Mouse (Mus musculus) megakaryocyte-erythroid progenitor cell, adult 5-6 weeks (primary cell): Measurements from ENCODE around the gene Alg12. TPM values are rescaled to one million over a fixed set of nuclear protein-coding genes. Genes with fewer than 3 reads are reported as not detected.

Experiments
- ATAC-seq: replicated peaks from 2 replicates; pipeline ENCODE4 v1.8.0; 2016; ENCODE audit warnings: mild to moderate bottlenecking, inconsistent platforms; ENCODE audit not compliant: severe bottlenecking, poor library complexity, low FRiP score, low TSS enrichment
- total RNA-seq, 2 experiments: library from RNA; stranded (forward) in 1 of 2; stranded (reverse) in 1 of 2; fragments of 200-1000, 215-1000 nt in 1 of 2; fragments of >200 nt in 1 of 2; fragmentation: Nextera tagmentation in 1 of 2; gene quantifications; 2 replicates each; pipeline ENCODE4 v1.2.3; 2014 to 2017

Alg12 gene
- 2.8 and 8.3 TPM in 2 replicates for total RNA-seq (2014; fragmentation: Nextera tagmentation)
- 3.3 and 5.2 TPM in 2 replicates for total RNA-seq (2017)

DNA sequence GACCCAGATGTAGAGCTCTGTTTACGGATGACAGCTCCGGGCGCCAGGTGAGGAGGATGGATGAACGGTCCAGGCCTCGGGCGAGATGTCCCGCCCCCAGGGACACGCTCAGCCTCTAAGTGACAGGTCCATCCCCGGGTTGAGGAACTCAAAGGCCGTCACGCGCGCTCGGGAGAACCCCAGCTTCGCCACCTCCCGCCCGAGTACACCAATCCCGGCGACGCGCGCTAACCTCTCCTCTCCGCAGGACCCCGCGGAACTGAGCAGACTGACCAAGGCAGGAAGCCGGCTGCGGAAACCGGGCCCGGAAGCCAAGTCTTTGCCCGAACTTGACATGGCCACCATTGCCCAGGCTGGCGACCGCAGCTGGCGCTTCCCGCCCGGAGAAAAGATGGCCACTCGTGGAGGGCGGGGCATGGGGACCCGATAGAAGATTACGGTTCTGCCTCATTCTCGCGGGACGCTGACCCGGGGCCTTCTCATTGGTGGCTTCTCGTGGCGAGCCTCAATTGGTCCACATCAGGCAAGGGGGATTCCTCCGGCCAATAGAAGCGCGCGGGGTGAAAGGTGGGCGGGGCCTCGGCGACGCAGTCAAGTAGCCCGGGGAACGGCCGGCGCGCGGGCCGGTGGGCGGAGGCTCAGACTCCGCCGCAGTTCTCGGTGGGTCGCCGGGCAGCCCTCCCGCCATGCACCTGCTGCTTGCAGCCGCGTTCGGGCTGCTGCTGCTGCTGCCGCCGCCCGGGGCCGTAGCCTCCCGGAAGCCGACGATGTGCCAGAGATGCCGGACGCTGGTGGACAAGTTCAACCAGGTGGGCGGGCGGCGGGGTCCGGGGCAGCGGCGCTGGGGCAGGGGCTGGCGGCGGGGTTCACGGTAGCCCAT, at the start of gene Alg12, which contains the start of gene Creld2:
TSS of gene Alg12 (minus strand) at position 293 of the 880 bp plus-strand sequence.
TSS of gene Creld2 (plus strand) at position 621 of the 880 bp plus-strand sequence.
- ATAC-seq = peak; percentile 98

DNA sequence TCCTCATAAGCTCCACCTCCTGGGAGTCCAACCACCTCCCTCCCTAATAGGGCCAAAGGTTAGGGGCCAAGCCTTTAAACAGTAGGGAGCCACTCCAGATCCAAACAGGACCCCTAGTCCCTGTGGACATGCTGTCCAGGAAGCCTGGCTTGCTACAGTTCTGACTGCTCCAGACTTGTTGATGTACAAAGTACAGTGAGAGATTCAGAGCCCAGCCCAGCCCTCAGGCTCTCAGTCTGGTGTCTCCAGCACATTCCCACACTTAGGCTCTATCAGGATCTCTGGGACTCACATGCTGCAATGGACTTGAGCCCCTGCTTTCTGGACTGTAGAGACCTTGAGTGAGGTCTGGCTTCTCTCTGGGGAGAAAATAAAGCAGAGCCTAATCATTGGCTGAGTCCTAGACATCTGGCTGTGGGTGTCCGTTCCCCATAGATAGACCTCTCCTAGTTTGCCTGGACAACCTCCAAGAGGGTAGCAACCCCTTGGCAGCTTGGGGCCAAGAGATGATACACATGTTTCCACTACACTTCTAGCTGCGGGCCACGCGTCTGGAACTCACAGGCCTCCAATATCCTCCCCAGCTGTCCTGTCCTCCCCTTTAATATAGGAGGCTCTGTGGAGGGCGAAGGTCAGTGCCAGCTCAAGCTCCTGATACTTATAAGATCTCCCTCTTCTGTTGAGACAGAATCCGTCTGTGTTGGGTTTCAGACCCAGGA, 49.1 kb upstream of the Alg12 start:
- ATAC-seq = no peak

DNA sequence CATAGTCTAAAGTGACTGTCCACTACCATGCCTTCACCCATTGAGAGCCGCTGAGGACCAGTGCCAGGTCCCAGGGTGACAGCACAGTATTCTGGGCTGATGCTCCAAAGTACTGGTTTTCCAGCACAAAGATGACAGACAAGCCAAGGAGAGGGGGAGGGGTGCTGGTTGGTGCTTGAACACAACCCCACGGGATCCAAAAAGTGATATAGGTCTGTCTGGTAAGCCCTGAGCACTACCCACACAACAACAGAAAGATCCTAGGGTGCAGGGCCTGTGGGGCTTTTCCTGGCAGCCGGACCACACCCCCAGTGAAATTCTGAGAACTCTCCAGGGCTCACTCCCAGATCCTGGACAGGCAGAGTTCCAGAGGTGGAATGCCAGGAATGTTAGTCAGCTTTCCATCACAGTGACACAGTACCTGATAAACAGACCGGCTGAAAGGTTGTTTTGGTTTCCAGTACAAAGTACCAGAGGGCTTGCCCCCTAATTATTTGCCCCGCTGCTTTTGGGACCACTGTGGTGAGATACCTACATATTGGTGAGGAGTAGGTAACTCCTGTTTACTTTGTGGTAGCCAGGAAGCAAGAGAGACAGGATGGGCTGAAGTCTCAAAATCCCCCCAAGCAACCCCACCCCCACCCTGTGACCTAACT, 48.4 kb upstream of the Alg12 start:
- no peak for ATAC-seq

DNA sequence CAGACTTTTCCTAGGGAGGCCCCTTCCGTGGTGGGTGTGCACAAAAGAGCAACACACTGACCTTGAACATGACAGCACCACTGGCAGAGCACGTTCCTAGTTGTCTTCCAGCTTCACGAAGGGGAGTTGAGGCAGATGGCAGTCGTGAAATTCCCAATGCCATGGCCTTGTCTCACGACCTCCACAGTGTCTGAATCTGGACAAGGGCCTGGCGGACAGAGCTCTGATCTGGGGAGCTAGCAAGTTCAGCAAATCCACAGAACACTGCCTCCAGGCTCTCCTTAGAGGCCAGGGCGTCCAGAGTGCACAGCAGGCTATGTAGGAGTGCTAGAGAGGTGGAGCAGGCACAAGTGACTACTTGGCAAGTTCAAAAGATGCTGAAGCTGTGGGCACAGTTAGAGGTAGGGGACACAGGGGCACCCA, 47.8 kb upstream of the Alg12 start:
- no peak for ATAC-seq

DNA sequence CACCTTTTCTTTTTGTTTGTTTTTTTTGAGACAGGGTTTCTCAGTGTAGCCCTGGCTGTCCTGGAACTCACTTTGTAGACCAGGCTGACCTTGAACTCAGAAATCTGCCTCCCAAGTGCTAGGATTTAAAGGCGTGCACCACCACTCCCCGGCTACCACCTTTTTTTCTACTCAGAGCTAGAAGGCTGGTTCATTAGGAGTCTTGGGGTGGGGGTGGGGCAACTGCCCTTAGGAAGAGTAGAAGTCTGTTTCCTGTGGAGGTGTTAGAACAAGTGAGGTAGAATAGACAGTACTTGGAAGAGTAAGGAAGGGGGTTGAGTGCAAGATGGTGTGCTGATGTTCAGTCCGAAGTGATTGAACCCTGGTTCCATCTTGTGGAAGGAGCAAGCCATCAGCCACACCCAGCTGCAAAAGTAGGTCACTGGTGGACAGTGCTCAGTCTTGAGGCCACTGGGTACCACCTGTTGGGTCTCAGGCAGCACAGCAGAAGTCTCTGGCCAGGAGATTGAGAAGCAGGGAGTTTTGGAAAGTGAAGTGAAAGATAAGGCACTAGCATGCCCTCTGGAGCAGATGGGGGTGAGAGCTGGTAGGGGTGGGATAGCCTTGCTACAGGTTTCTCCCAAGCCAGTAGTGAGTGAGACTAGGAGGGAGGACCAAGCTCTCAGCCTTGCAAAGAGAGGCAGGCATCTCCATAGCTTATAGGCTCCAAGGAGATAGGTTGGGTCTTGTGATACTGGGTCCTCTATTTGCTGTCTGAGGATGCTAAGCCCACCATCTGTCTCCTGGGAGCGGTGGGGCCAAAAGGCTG, 47.0 kb upstream of the Alg12 start:
- no peak for ATAC-seq

DNA sequence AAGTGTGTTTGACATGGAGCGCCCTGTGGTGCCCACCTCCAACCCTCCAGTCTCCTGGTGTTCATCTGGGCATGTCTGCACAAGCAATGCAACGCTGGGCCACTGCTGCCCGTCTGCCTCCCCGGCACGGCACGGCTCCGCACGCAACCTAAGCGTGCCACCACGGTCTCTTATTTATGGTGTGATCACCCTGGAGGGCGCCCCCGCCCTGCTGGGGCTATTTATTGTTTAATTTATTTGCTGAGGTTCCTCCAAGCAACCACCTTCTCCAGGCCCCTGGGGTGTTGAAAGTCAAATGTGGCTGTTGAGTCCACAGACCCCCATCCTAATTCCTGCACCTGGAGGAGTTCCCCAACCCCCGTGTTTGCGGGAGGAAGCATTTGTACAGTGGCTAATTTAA, 45.9 kb upstream of the Alg12 start:
- no peak for ATAC-seq

DNA sequence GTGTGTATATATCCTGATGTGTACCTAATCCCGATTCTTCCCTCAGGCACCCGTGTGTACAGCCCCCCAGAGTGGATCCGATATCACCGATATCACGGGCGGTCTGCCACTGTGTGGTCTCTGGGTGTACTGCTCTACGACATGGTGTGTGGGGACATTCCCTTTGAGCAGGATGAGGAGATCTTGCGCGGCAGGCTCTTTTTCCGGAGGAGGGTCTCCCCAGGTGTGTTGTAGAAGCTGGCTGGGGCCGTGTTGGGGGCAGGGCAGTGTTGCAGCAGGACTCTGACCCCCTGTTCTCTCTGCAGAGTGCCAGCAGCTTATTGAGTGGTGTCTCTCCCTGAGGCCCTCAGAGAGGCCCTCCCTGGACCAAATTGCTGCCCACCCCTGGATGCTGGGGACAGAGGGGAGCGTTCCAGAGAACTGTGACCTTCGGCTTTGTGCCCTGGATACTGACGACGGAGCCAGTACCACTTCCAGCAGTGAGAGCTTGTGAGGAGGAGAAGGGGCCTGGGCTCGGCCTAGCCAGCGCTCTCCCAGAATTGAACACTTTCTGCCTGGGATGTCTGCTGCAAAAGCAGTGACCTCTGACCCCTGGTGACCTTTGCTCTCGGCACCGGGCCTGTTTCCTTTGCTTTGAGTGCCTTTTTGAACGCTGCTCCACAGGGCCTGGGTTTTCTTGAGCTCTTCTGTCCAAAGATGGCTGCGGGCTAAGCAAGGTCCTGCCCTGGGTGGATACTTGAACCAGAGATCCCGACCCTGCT, 45.3 kb upstream of the Alg12 start:
- ATAC-seq = 0 out of 2 replicates have a peak, but pooled peaks have one; percentile 1

DNA sequence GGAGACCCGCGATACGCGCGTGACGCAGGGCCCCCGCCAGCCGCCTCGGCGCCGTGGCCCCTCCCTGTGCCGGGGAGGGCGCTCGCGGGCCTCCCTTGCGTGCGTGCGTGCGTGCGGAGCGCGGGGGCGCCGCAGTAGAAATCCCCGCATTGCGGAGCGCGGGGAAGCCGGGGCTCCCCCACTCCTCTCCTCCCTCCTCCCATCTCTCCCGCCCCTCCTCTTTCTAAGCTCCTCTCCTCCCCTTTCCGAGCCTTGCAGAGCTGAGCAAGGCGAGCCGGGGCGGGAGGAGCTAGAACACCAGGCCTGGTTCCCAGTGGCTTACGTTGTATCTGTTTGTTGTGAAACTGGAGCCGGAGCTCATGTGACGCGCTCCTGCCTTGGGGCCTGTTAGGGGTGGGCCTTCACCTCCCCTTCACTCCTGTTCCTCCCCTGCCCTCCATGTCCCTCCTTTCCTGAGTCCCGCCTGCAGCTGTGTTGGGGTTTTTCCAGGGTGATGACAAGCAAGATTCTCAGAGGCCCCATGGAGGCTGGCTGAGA, 44.6 kb upstream of the Alg12 start:
- ATAC-seq = peak; percentile 69

DNA sequence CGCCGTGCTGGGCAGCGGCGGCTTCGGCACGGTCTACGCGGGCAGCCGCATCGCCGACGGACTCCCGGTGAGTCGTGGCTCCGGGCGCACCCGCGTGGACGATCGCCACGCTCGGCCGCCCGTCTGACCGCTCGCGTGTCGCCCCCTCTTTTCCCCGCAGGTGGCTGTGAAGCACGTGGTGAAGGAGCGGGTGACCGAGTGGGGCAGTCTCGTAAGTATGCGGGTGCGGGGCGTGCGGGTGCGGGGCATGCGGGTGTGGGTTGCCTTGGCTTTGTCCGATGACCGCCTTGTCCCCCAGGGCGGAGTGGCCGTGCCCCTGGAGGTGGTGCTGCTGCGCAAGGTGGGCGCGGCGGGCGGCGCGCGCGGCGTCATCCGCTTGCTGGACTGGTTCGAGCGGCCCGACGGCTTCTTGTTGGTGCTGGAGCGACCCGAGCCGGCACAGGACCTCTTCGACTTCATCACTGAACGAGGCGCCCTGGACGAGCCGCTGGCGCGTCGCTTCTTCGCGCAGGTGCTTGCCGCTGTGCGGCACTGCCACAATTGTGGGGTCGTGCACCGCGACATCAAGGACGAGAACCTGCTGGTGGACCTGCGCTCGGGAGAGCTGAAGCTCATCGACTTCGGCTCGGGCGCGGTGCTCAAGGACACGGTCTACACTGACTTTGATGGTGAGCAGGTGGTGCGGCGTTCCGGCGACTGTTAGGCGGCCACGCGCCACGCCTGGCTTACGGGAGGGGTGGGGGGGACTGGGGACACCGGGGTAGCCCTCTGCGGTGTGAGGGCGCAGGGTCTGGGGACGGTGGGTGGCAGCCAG, 44.0 kb upstream of the Alg12 start:
- no peak for ATAC-seq

DNA sequence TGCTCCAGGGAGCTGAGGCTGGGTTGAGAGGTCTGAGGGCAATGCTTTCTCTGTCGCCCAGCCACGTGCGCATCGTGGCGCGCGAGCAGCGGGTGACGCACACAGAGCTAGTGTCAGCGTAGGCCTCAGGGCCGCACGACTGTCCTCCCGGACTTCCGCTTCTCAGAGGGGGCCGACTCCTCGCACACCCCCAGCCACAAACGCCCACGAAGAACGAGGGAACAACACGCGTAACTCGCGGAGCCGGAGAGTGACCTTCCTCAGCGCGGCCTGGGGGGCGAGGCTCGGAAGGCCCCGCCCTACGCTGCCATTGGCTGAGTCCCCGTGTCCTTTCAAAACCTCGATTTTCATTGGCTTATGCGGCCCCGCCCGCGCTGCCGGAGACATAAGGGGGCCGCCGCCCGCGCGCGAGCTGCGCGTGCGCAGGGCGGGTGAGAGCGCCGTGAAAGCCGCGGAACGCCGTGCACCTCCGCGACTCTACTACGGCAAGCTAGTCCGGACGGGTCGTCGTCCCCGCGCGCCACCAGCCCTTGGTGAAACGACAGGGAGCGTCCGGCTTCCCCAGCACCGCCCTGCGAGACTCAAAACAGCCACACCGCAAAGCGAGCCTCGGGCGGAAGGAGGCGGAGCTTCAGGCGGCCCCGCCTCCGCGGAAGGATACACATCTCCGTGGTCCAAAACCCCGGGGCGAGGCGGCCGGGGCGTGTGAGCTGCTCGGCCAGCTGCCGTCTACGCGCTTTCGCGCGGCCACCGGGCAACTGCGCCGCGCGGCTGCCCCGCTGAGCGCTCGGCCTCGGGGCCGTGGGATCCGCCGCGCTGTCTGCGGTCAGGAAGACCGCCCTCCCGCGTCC, 42.9 kb upstream of the Alg12 start, which contains the start of gene Pim3:
TSS of gene Pim3 (plus strand) at position 415 of the 851 bp plus-strand sequence.
- ATAC-seq = peak; percentile 85

DNA sequence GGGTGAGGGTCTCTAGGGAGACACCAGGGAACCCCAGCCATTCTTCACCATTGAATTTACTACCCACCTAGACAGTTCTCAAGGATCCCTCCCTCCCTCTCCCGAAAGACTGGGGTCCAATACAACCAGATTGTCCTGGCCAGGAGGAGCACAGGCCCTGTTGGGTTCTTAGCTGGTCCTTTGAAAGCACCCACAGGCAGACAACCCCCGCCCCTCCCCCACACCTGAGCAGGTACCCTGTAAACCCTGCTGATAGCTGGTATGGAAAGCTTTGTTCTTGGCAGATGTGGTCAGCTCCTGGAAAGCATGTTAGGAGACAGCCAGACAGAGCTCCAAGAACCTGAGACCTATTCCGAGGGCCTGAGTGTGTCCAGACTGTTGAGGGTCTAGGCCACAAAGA, 41.7 kb upstream of the Alg12 start:
- no peak for ATAC-seq

DNA sequence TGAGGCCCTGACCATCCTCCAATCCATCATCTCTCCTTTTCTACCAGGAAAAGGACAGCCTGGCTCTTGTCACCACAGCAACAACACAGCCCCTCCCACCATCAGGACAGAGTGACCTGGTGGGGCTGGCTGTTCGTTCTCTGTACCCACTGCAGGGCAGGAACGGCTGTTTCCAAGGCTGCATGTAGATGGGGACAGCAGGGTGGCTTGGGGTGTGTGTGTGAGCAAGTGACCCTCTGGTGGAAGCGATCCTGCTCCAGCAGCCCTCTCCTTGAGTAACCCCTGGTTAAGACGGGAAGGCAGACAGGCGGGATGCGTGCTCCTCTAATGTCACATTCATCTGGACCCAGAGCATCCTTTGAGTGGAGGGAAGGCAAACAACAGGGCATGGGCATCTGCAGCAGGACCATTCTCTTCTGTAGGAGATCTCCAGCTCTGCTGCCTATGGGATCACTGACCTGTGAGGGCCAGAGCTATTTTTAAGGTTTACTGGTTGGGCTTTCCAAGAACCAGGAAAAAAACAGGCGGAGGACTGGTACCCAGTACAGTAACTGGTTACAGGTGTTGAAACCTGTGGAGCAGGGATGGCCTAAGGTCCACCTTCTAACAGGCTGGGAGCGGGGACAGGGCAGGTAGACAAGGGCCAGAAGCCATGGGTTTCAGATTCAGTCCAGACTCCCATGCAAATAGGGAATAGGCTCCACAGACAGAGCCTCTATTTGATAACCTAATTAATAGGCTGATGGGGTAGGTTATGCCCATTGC, 40.3 kb upstream of the Alg12 start:
- ATAC-seq = no peak

DNA sequence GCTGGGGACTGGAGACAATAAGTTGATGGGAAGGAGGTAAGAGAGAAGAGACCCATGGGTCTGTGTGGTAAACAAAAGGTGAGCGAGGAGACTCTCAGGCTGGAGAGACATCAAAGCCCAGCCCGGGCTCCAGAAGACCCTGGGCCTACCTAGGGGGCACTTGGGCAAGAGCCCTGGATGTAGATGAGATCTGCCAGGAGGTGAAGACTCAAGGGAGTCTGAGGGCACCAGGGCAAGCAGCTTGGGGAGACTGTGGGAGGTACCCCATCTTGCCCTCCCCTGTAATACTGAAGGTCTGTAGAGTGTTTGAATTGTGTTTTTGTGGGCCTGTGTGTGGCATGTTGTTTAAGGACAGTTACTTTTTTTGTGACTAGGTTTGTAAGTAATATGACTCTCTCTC, 39.6 kb upstream of the Alg12 start:
- ATAC-seq = no peak

DNA sequence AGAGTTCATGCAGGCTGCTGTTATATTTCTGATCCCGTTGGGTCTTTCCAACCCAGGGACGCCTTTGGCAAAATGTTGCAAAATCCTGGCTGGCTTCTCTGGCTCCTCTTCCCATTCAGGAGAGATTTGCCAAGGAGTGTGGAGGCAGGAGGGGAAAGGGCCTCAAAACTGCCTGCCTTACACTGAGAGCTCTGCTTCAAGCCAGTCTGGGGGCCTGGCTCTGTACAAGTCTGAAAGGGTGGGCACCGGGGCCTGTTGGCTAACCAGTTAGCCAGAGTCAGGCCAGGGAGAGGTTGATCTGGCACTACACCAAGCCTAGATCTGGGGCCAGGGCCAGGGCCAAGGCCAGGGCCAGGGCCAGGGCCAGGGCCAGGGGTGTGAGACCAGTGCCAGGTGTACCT, 39.0 kb upstream of the Alg12 start:
- ATAC-seq = no peak

DNA sequence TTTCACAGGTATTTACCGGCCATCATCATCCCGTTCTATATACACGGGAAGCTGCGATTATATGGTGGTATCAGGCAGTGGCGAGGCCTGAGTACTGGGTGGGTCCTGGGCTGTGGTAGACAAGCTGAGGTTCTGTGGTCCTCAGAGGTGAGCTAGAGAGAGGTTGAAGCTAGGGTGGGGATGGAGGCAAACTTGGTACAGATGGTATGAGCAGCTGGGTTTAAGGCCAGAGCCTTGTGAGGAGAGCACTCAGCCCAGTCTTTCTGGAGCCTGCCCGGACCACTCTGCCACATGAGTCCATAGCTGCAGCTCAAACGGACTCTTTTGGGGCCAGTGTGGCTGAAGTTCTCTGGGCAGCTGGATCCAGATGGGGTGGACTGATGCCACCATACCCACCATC, 38.2 kb upstream of the Alg12 start:
- ATAC-seq = no peak

DNA sequence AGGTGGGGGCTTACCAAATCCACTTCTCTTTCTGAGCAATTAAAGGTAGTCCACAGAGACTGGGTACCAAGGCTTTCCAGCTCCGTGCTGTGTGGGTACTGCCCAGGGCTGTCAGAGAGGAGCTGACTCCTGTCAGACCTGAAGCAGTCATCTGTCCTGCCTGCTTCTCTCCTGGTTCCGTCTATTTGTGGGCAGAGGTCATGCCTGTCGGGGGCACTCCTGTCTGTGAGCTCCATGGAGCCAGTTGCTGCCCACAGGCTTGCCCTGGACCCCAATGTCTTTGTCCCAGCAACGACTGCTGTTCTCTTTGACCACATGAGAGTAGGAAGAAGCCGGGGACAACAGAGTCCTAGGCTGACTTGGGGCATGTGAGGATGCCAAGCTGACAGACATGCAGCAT, 37.5 kb upstream of the Alg12 start:
- ATAC-seq = no peak
